Mouse (Mus musculus) ovary, postnatal 14 days (tissue): ENCODE measurements around the gene Tmprss6.

ENCODE experiments used
- DNase-seq: peaks from one replicate; pipeline ENCODE4 v3.0.0; 2022; ENCODE audit warnings: low spot score

Gene Tmprss6

DNA sequence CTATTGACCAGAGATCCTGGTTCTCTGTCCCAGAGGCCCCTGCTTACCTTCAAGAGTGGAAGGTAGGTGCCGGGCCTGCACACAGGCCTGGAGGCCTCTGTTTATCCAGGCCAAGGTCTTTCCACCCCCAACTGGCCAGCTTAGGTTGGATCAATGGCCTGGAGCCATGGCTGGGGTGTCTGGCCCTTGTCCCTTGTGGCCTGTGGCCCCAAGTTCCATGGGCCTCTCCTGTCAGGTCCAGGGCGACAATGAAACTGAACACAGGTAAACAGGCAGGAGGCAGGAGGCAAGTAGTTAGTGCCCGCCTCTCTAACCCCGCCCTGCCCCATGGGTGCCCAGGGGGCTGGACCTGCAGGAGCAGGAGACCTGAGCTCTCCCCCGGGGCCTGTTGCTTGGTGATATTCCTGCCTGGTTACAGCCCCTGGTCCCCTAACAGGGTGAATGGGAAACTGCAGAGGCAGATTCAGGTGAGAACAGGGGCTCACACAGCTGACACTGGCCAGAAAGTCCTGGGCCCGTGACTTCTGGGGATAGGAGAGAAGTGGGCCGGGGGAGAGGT is at the start of gene Tmprss6:
Gene Tmprss6 (minus strand): TSS at position 256 of the 559 bp plus-strand sequence.
- no peak for DNase-seq

DNA sequence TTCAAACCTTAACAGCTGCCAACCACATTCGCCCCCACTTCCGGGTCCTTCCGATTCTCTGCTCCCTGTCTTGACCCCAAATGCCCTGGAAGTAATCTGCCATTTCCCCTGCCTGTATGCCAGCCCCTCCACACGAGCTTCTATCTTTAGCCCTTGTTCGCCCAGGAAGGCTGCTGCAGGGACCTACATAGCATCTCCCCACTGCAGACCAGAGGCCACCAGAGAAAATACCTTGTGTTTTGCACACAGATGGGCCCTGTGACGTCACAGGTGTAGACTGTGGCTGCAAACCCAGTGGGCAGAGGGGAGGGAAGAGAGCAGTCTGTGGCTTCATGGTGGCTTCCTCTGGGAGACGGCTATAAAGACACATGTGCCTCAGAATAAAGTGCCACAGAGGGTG is 49.8 kb upstream of the Tmprss6 start:
- no peak for DNase-seq

DNA sequence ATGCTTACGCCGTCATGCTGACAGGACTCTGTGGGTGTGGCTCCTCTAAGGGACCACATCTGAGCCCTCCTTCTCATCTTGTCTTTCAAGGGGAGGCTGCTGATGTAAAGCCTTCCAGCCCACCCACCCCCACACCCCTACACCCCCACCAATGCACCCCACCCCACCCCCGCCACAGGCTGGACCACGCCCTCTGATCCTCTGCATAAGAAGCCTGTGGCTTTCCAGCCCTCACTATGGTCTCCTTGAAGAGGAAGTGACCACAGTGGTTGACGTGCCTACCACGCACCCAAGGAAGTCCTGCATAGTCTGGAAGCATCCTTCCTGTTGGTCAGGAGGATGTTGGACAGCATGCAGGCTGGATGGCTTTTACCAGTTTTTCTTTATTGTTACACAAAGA is 47.3 kb upstream of the Tmprss6 start:
- DNase-seq, result no peak

DNA sequence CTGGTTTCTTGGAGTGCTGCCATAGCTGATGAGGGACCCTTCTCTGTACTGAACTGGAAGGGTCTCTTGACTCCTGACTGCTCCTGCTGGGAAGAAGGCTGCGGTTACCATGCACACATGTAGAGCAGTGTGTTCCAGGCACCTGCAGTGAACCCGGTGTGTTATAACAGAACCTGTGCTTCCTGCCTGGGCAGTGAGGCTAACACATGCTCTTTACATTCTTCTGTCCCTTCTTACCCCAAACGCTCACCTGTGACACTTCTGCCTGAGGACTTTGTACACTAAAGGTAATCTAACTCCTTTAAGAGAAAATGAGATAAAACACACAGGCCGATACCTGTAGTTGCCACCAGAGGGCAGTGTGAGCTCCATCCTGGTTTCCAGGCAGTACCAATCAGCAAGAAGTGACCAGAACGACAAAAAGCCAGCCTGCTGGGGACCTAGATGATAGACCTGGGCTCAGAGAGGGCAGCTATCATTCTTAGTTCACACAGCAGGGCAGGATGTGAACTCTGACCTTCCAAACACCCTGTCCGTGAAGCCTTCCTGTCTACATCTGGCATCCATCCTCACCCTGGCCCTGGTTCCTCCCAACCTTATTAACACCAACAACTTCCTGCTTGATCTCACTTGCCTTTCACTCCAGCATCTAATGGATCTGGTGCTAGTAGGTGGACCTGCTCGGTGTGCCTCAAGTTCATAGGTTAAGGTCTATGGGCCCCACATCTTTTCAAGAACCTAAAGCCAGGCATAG is 46.1 kb upstream of the Tmprss6 start:
- peak; percentile 73 for DNase-seq

DNA sequence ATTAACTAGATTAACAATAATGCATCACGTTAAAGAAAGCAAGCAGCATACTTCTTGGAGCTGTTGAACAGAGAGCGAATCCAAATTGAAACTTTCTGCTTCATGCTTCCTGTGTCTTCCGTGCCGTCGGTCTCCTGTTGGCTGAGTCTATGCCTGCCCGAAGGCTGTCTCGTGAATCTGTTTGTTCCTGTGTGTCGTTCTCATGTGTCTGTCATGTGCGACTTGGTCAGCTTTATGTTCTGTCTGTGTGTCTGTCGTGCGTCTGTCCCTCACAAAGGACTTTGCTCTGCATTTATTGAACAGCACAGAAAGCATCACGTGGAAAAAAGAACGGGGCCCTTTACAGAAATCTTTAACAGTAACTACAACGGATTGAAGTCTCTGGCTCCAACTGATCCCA is 44.6 kb upstream of the Tmprss6 start:
- no peak for DNase-seq

DNA sequence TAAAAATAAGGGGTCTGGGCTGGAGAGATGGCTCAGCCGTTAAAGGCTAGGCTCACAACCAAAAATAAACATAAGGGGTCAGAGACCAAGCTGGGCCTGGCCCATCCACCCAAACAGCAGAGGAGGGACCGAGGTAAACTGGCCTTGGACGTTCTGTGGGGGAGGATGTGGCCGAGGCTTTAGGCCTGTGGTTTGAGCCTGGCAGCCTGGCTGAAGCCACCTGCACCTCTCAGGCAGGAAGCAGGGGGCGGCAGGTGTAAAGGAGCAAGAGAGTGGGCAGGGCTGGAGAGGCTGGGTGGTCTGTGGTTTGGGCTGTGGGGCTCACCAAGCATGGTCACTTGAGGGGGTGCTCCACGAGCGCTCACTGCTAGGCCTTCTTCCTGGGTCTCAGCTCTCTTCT is 43.5 kb upstream of the Tmprss6 start:
- DNase-seq, result no peak

DNA sequence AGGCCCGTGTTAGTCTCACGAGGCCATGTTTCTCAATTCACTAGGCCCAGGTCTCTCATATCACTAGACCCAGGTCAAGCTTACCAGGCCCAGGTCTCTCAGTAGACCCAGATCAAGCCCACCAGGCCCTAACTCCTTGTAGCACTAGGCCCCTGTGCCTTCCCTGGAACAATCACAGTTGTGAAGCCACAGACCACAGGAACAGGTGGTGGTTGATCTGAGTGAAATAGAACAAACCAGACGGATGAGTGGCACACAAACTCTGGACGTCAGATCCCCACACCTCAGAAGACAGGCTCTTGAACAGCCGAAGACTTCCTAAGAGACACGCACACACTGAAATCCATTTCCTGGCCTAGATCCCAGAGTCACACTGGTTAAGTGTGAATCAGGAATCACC is 42.3 kb upstream of the Tmprss6 start:
- no peak for DNase-seq

DNA sequence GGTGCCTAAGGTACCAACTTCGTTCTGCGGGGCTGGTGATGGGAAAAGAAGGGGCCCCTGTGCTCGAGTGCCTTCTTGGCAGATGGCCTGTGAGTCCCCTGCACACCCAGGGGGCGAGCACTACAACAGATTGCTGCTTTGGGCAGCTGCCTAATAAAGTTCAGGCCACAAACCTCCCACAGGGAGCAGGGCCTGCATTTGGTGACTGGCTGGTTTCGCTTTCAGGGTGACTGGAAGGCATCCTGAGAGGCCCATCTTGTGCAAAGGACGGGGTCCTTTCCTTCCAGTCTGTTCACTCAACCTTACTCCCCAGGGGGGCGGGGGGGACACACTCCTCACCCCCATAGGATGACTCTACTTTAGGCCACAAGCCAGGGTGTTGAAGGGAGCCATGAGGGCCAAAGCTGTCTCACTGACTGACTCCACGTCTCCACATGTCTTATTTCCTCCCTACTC is 41.7 kb upstream of the Tmprss6 start:
- no peak for DNase-seq

DNA sequence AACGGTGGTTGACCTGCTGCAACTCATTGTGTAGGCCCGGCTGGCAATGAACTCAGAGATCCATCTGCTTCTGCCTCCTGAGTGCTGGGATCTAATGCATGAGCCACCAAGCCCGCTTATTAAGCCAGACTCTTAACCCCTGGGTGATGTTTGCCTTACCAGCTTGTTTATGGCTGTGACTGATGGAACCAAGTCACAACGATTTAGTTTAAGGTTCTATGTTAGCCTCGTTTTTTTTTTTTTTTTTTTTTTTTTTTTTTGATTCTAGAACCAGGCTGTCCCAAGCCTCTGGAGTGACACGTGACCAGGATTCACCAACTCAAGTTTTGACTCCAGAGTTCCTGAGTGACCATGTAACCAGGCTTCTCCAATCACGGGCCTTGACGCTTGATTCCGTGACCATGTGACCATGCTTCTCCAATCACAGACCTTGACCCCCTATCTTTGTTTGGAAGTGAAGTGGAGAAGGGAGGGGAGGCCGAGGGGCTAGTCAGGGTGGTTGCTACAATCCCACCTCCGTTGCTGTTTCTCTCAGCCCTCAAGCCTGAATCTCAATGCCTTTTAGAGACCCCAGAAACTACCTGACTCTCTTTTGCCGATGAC is 41.0 kb upstream of the Tmprss6 start:
- DNase-seq, result no peak

DNA sequence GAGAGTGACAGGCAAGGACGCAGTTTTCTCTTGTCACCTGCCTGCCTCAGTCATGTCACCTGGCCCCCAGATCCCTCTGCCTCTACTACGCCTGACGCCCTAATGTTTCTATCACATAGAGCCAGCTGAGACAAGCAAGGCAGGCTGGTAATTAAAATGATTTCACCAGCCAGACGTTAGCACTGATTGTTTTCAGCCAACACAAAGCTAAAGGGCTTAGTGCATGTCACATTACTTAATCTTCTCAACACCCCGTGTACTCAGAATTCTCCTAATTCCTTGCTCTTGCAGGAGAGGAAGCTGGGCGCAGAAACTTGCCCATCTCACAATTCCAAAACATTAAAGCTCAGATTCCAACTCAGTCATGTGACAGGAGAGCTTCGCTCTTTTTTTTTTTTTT is 40.0 kb upstream of the Tmprss6 start:
- no peak for DNase-seq

DNA sequence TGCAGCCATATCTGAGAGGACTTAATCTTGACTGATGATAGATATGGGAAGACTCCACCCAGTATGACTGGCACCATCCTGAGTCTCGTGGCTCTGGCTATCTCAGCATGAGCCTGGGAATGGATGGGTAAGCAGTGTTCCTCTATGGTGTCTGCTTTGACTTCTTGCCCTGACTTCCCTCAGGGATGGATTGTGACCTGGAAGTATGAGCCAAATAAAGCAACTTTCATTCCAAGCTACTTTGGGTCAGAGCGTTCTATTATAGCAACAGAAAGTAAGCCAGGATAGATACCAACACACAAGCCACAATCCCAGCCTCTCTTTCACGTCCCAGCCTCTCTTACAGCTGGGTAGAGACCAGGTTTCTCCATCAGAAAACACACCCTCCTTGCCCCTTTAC is 37.1 kb upstream of the Tmprss6 start:
- no peak for DNase-seq

DNA sequence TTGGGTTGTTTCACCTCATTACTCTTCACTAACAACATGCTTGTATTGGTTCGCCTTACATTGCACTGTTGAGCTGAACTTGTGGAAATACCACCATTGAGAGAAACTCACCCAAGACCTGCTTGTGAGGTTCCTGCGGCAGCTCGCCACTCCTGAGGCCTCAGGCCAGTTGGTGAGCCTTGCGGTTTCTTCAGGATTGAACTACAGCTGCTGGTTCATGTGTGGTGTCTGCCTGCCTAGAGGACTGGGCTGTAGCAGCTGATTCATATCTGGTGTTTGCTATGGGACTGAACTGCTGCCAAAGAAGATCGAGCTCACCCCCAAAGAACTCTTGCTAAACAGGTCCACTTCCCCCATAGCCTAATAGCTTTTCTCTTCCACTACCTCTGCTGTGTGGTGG is 36.4 kb upstream of the Tmprss6 start:
- no peak for DNase-seq

DNA sequence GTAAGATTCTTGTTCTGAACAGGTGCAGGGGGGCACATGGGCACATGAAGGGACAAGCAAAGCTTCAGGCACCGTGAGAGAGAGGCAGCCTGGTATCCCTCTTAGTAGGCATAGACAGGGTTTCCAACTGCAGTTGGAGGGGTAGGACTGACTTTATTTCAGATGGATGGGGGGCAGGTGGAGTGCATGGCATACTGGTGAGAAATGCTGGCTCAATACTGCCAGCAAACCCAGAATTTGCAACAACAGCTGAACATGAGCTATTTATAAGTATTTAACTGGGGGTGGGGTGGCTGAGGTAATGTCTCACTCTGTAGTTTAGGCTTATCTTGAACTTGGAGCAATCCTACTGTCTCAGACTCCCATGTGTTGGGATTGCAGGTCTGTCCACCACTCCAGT is 35.6 kb upstream of the Tmprss6 start:
- no peak for DNase-seq

DNA sequence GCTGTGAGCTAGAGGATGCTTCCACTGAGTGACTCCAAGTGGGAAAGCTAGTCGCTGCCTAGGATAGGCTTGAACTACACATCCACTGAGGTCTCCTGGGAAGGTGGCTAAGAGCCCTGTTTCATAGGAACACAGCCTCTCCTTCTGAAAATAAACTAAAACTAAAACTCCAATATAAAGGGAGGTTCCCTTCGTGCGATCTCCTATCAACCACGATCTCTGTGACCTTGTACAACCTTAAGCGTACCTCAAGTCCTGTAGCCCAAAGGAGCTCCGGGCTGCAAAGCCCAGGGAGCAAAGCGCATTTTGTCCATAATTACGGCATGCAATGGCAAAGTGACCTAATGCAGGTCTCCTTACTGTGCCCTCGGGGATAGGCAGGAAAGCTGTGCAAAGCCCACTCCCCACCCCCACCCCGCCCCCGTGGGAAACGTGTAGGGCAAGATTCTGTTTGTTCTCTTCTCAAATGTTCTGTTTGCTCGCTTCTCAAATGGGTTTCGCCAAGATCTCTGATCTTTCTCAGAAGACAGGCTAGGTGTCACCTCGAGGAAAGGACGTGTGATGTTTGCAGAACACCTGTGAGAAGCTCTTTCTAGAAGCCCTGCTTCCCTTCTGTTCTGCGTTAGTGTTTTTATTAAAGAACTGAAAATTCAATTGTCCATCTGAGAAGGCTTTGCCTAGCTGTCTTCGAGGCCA is 34.2 kb upstream of the Tmprss6 start:
- DNase-seq, result no peak

DNA sequence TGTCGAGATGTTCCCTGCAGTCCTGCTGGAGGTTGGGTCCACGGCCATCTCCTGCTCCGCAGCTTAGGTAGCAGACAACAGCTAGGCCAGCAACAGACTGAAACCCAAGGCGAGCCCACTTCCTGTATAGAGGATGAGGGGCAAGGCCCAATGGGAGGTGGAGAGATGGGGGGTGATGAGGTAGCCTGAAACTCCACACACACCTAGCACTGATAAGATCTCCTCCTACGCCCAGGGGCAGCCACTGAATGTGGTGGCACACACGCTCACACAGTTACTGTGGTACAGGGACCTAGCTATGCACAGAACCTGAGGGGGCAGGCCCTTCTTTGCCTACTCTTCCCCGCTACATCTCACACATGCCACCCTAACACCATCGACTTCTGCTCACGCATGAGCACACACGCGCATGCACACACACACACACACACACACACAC is 26.6 kb upstream of the Tmprss6 start, which contains the start of gene Il2rb:
Gene Il2rb (minus strand): TSS at position 304 of the 439 bp plus-strand sequence.
- no peak for DNase-seq

DNA sequence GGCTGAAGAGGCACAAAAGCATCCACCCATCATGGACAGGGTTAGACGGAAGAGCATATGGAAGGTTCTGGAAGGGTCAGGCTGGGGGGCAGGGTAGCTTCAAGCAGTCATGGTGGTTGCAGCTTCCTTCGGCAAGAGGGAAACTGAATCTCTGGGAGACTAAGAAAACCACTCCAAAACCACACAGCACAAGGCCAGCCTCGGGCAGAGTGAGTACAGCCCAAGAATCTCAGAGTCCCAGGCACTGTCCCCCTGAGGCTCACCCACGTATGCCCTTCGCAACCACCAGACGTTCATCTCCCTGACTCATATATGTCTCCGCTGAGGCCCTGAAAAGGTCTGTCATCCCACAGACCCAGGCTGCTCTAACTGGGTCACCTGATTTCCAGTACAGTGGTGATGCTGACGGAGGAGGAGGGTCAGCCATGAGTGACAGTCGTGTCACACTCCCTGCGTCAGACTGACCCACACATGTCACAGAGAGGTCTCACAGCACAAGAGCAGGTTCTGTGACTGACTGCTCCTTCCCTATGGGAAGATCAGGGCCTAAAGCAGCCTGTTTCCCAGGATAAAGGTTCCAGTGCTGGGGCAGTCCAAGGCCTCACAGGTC is 25.1 kb upstream of the Tmprss6 start:
- DNase-seq, result no peak

DNA sequence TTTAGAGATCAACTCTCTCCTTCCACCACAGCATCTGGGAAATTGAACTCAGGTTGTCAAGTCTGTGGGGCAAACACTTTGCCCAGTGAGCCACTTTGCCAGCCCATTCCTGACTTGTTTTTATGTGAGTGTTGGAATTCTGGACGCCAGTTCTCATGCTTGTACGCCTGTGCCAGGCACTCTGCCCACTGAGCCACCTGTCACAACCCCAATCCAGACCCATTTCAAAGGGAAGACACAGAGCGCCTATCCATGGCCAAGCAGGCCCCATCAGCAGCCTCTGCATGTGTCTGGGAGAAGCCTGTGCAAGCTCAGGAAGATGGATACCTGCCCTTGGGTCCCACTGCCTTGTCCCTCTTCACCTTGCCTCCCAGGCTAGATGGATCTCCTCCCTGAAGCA is 22.9 kb upstream of the Tmprss6 start:
- no peak for DNase-seq

DNA sequence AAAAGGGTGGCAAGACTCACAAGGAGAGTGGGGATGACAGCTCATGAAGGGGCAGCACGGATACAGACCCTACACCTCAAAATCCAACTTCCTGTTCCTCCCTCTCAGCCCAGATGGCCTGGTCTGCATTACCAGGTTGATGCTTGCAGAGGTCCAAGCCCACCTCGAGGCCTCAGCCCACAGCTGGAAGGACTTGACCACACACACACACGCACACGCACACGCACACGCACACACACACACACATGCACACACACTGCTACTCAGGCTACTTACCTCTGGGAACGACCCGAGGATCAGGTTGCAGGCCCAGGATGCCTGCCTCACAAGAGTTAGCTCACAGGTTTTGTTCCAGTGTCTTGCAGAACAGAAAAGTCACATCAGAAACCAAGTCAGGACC is 21.5 kb upstream of the Tmprss6 start:
- DNase-seq, result no peak

DNA sequence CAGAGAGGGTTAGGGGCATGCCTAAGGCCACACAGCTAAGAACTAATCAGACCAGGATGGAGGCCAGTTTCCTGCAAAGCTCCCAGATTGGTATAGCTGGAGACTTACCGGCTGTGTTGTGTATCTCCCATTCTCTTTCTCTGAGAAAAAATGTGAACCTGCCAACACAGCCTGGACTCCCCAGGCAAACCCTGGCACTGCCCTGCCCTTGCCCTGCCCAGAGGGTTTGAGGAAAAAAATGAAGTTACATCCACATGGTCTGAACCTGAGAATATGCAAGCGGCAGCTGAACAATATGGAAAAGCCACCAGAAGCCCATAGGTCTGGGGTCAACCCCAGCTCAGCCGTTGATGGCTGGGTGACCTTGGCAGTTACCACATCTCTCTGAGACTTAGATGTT is 20.8 kb upstream of the Tmprss6 start:
- DNase-seq, result no peak

DNA sequence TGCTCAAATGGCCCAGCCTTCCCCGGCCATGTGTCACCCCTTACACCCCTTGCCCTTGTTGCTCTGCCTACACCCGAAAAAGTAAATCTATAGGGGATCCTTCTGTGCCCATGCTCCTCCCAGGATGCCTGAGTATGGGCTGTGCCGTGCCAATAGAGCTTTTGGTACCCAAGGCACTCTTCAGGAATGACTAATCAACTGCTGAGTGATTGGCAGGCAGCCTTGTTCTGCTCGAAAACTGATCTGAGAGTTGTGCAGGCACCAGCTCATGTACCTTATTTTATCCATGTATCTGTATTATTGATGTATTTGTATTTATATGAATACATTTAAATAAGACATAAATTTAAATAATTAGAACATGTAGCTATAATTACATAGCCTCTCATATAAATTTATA is 18.6 kb upstream of the Tmprss6 start:
- DNase-seq, result no peak

DNA sequence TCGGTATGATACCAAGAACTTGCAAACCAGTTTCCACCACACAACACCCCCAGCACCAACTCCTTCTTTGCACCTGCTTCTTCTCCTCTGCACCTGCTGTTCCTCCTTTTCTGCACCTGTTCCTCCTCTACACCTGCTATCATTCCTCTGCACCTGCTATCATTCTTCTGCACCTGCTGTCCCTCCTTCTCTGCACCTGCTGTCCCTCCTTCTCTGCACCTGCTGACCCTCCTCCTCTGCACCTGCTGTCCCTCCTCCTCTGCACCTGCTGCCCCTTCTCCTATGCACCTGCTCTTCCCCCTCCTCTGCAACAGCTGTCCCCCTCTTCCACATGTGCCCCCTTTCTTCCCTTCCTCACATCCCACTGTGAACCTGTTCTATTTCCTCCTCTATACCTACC is 18.1 kb upstream of the Tmprss6 start:
- DNase-seq, result no peak

DNA sequence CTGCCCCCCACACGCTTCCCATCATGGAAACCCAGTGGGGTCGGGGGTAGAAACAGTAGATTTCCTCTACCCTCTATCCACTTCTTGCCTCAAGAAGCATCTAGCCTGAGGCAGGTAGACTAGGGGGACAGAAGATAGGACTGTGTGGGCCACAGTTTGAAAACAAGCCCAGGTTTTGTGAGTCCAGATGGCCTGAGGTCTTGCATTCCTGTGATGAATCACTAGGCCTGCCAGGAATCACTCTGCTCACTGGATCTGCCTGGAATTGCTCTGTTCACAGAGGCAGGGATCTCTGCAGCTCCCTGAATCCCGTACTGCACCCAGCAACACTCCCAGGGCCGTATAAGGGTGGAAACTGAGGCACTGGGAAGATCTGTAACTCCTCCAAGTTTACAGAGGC is 14.9 kb upstream of the Tmprss6 start:
- DNase-seq, result no peak
